Mouse (Mus musculus) intestine, embryonic 14.5 days (tissue): ENCODE measurements around the gene Sstr3. TPM values are rescaled to one million over a fixed set of nuclear protein-coding genes. Genes with fewer than 3 reads are reported as not detected.

Experiments used
- ATAC-seq: fragments of 200-750 bp; cut with Nextera tagmentation; replicated peaks from 2 replicates; pipeline ENCODE4 v1.8.0; 2017; ENCODE audit warnings: low read depth, moderate number of reproducible peaks, moderate TSS enrichment, moderate library complexity; ENCODE audit not compliant: low FRiP score, low TSS enrichment
- DNase-seq: peaks from one replicate; pipeline ENCODE4 v3.0.0-alpha.2; 2018; ENCODE audit warnings: low spot score
- H3K27ac ChIP-seq: fragments of 300-500 bp; sonication (generic); 2 replicates; pipeline ENCODE4 v1.5.1; 2014; ENCODE audit warnings: low read depth, mild to moderate bottlenecking, control low read depth
- H3K27me3 ChIP-seq: fragments of 300-500 bp; sonication (generic); replicated peaks from 2 replicates; pipeline ENCODE4 v1.6.1; 2014; ENCODE audit warnings: low read length, control low read depth; ENCODE audit not compliant: control insufficient read depth, insufficient read depth
- H3K36me3 ChIP-seq: fragments of 300-500 bp; sonication (generic); 2 replicates; pipeline ENCODE4 v1.6.1; 2014; ENCODE audit warnings: low read length, control low read depth; ENCODE audit not compliant: control insufficient read depth, insufficient read depth
- H3K4me1 ChIP-seq: fragments of 300-500 bp; sonication (generic); replicated peaks from 2 replicates; pipeline ENCODE4 v1.6.1; 2014; ENCODE audit warnings: low read length, control low read depth, mixed read lengths; ENCODE audit not compliant: control insufficient read depth, insufficient read depth
- H3K4me2 ChIP-seq: fragments of 300-500 bp; sonication (generic); 2 replicates; pipeline ENCODE4 v1.6.1; 2014; ENCODE audit warnings: low read length
- H3K4me3 ChIP-seq: fragments of 300-500 bp; sonication (generic); 2 replicates; pipeline ENCODE4 v1.5.1; 2014; ENCODE audit warnings: low read depth, low read length, control low read depth, mixed read lengths
- H3K9ac ChIP-seq: fragments of 300-500 bp; sonication (generic); 2 replicates; pipeline ENCODE4 v1.6.1; 2014; ENCODE audit warnings: mild to moderate bottlenecking, low read length
- H3K9me3 ChIP-seq: fragments of 300-500 bp; sonication (generic); 2 replicates; pipeline ENCODE4 v1.6.1; 2016; ENCODE audit warnings: low read length, control low read depth; ENCODE audit not compliant: control insufficient read depth
- WGBS: fragments of 180-500 bp; shearing (Covaris S2); extraction: QIAGEN DNeasy Blood & Tissue Kit; methylation state at CpG from one replicate; pipeline ENCODE4 v1.1.7; 2014; 5-methylcytosine and 5-hydroxymethylcytosine counted together
- polyA plus RNA-seq: library from polyadenylated mRNA; unstranded; fragments of >200 nt; fragmentation: Nextera tagmentation; extraction: Ambion mirVana; gene quantifications from 2 replicates; pipeline ENCODE4 v1.2.1, GENCODE M21; 2014

Gene Sstr3
- polyA plus RNA-seq, 1 experiment from 2014 or later = 0.22 TPM

DNA sequence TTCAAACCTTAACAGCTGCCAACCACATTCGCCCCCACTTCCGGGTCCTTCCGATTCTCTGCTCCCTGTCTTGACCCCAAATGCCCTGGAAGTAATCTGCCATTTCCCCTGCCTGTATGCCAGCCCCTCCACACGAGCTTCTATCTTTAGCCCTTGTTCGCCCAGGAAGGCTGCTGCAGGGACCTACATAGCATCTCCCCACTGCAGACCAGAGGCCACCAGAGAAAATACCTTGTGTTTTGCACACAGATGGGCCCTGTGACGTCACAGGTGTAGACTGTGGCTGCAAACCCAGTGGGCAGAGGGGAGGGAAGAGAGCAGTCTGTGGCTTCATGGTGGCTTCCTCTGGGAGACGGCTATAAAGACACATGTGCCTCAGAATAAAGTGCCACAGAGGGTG, 26.3 kb downstream of the Sstr3 start:
- DNase-seq (no peak), ATAC-seq (no peak)
- Histone ChIP-seq H3K9ac (no peak overlapping the region), H3K27me3 (no peaks in the 10 kb centered on the region), H3K36me3 (no peaks in the 10 kb centered on the region), H3K4me3 (no peak overlapping the region), H3K9me3 (no peaks in the 10 kb centered on the region), H3K4me1 (0 out of 2 replicates have a peak, but pooled peaks cover 4% of the 10 kb centered on the region), H3K4me2 (no peak overlapping the region), H3K27ac (no peak overlapping the region)
- WGBS = 71% methylated on average over 7 of the region's 7 CpGs

DNA sequence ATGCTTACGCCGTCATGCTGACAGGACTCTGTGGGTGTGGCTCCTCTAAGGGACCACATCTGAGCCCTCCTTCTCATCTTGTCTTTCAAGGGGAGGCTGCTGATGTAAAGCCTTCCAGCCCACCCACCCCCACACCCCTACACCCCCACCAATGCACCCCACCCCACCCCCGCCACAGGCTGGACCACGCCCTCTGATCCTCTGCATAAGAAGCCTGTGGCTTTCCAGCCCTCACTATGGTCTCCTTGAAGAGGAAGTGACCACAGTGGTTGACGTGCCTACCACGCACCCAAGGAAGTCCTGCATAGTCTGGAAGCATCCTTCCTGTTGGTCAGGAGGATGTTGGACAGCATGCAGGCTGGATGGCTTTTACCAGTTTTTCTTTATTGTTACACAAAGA, 28.7 kb downstream of the Sstr3 start:
- Histone ChIP-seq H3K9me3 (no peaks in the 10 kb centered on the region), H3K4me2 (no peak overlapping the region), H3K27me3 (no peaks in the 10 kb centered on the region), H3K9ac (no peak overlapping the region), H3K36me3 (no peaks in the 10 kb centered on the region), H3K4me1 (0 out of 2 replicates have a peak, but pooled peaks cover 4% of the 10 kb centered on the region), H3K27ac (no peak overlapping the region), H3K4me3 (no peak overlapping the region)
- DNase-seq (no peak), ATAC-seq (no peak)
- WGBS = 84% methylated on average over 6 of the region's 6 CpGs

GRCm38 (mm10) chr15:78514393-78515146, 29.9 kb downstream of the Sstr3 start:
- no peak overlapping the region for H3K27ac ChIP-seq
- no peak overlapping the region for H3K4me2 ChIP-seq
- no peak for ATAC-seq
- H3K4me1 ChIP-seq = 0 out of 2 replicates have a peak, but pooled peaks cover 9% of the 10 kb centered on the region
- H3K36me3 ChIP-seq = no peaks in the 10 kb centered on the region
- DNase-seq = peak; percentile 94
- 30% methylated on average over 7 of the region's 7 CpGs for WGBS
- H3K9me3 ChIP-seq = no peaks in the 10 kb centered on the region
- no peaks in the 10 kb centered on the region for H3K27me3 ChIP-seq
- H3K4me3 ChIP-seq = no peak overlapping the region
- no peak overlapping the region for H3K9ac ChIP-seq

- DNase-seq (no peak), ATAC-seq (no peak)
- Histone ChIP-seq H3K9me3 (no peaks in the 10 kb centered on the region), H3K27ac (no peak overlapping the region), H3K4me1 (0 out of 2 replicates have a peak, but pooled peaks cover 10% of the 10 kb centered on the region), H3K36me3 (no peaks in the 10 kb centered on the region), H3K27me3 (no peaks in the 10 kb centered on the region), H3K9ac (no peak overlapping the region), H3K4me3 (no peak overlapping the region), H3K4me2 (no peak overlapping the region)
- WGBS = 81% methylated on average over 14 of the region's 14 CpGs
Measured at GRCm38 (mm10) chr15:78513019-78513418, 31.5 kb downstream of the Sstr3 start.

DNA sequence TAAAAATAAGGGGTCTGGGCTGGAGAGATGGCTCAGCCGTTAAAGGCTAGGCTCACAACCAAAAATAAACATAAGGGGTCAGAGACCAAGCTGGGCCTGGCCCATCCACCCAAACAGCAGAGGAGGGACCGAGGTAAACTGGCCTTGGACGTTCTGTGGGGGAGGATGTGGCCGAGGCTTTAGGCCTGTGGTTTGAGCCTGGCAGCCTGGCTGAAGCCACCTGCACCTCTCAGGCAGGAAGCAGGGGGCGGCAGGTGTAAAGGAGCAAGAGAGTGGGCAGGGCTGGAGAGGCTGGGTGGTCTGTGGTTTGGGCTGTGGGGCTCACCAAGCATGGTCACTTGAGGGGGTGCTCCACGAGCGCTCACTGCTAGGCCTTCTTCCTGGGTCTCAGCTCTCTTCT, 32.5 kb downstream of the Sstr3 start:
- H3K9me3 ChIP-seq = no peaks in the 10 kb centered on the region
- DNase-seq (no peak), ATAC-seq (no peak)
- no peak overlapping the region for H3K4me3 ChIP-seq
- H3K9ac ChIP-seq = no peak overlapping the region
- 0 out of 2 replicates have a peak, but pooled peaks cover 10% of the 10 kb centered on the region for H3K4me1 ChIP-seq
- WGBS = 58% methylated on average over 7 of the region's 7 CpGs
- H3K4me2 ChIP-seq = no peak overlapping the region
- no peaks in the 10 kb centered on the region for H3K27me3 ChIP-seq
- H3K27ac ChIP-seq = no peak overlapping the region
- no peaks in the 10 kb centered on the region for H3K36me3 ChIP-seq

GRCm38 (mm10) chr15:78510736-78511135, 33.7 kb downstream of the Sstr3 start:
- Histone ChIP-seq H3K9ac (no peak overlapping the region), H3K4me2 (no peak overlapping the region), H3K36me3 (no peaks in the 10 kb centered on the region), H3K27ac (no peak overlapping the region), H3K27me3 (no peaks in the 10 kb centered on the region), H3K4me1 (0 out of 2 replicates have a peak, but pooled peaks cover 10% of the 10 kb centered on the region), H3K9me3 (no peaks in the 10 kb centered on the region), H3K4me3 (no peak overlapping the region)
- ATAC-seq (no peak), DNase-seq (no peak)
- WGBS = 89% methylated on average over 6 of the region's 6 CpGs

GRCm38 (mm10) chr15:78510121-78510576, 34.3 kb downstream of the Sstr3 start:
- 0 out of 2 replicates have a peak overlapping the region, but pooled peaks have one; percentile 5 for H3K9ac ChIP-seq
- no peak for DNase-seq
- 0 out of 2 replicates have a peak overlapping the region, but pooled peaks have one; percentile 8 for H3K4me2 ChIP-seq
- no peak overlapping the region for H3K27ac ChIP-seq
- no peak for ATAC-seq
- H3K36me3 ChIP-seq = no peaks in the 10 kb centered on the region
- H3K9me3 ChIP-seq = no peaks in the 10 kb centered on the region
- H3K4me1 ChIP-seq = 0 out of 2 replicates have a peak, but pooled peaks cover 10% of the 10 kb centered on the region
- H3K27me3 ChIP-seq = no peaks in the 10 kb centered on the region
- WGBS = 64% methylated on average over 8 of the region's 8 CpGs
- no peak overlapping the region for H3K4me3 ChIP-seq

DNA sequence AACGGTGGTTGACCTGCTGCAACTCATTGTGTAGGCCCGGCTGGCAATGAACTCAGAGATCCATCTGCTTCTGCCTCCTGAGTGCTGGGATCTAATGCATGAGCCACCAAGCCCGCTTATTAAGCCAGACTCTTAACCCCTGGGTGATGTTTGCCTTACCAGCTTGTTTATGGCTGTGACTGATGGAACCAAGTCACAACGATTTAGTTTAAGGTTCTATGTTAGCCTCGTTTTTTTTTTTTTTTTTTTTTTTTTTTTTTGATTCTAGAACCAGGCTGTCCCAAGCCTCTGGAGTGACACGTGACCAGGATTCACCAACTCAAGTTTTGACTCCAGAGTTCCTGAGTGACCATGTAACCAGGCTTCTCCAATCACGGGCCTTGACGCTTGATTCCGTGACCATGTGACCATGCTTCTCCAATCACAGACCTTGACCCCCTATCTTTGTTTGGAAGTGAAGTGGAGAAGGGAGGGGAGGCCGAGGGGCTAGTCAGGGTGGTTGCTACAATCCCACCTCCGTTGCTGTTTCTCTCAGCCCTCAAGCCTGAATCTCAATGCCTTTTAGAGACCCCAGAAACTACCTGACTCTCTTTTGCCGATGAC, 35.1 kb downstream of the Sstr3 start:
- 44% methylated on average over 12 of the region's 12 CpGs for WGBS
- Histone ChIP-seq H3K27me3 (no peaks in the 10 kb centered on the region), H3K4me2 (0 out of 2 replicates have a peak overlapping the region, but pooled peaks have one; percentile 8), H3K4me1 (0 out of 2 replicates have a peak, but pooled peaks cover 8% of the 10 kb centered on the region), H3K4me3 (no peak overlapping the region), H3K9me3 (0 out of 2 replicates have a peak, but pooled peaks cover 4% of the 10 kb centered on the region), H3K9ac (no peak overlapping the region), H3K27ac (no peak overlapping the region), H3K36me3 (no peaks in the 10 kb centered on the region)
- no peak for DNase-seq
- ATAC-seq = peak; percentile 47; the same call in 1 of the 2 replicates
